Mouse (Mus musculus) erythroblast, adult 5-6 weeks (primary cell): ENCODE results near the gene Nuak2. TPM values are rescaled to one million over a fixed set of nuclear protein-coding genes. Genes with fewer than 3 reads are reported as not detected.

Experiments used
- ATAC-seq: replicated peaks from 2 replicates; pipeline ENCODE4 v1.8.0; 2016; ENCODE audit warnings: moderate number of reproducible peaks, mild to moderate bottlenecking, moderate TSS enrichment, inconsistent platforms; ENCODE audit not compliant: poor library complexity, low FRiP score, severe bottlenecking
- total RNA-seq, 2 experiments: library from RNA; stranded (forward) in 1 of 2; stranded (reverse) in 1 of 2; fragments of 150-400 nt in 1 of 2; fragments of 200-764, 138-1000 nt in 1 of 2; gene quantifications; 2 replicates each; pipeline versions ENCODE4 v1.2.3 to v1.2.4; 2015 to 2017; ENCODE audit warnings: low replicate concordance in 2 of 2

Gene Nuak2
- total RNA-seq, 2 experiments from 2014 or later: 3.7 to 4.4 TPM

DNA sequence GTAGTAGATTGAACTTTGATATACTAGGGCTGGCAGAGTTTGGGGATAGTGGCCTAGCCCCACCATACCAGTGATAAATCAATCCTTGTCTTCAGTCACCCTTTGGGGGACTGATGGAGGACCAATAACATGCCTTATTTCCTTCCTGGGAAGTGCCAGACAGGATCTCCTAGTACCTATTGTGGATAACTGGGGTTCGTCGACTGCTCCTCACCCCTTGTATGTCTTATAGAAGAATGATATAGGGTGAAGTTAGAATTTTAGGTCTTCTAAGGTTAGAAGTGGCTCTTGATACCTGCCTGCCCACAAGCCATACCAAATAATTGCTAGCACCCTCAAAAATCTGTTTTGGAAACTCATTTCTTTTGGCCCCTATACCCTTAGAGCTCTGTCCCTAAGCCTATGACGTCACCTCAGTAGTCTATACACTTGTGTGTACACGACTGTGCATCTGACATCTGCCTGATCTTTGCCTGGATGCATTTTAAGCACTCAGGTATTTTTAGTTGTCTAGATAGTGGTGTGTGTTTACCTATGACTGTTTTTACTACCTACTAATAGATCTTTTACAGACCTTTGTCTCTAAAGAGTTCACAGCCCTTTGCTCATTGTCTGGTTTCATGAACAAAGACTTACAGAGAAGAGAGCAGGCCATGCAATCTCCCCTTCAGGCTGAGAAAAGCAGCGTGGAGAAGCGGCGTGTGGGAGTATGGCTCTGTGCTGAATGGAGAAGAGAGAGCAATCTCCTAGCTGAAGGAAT, 6.1 kb downstream of the Nuak2 start:
- no peak for ATAC-seq

DNA sequence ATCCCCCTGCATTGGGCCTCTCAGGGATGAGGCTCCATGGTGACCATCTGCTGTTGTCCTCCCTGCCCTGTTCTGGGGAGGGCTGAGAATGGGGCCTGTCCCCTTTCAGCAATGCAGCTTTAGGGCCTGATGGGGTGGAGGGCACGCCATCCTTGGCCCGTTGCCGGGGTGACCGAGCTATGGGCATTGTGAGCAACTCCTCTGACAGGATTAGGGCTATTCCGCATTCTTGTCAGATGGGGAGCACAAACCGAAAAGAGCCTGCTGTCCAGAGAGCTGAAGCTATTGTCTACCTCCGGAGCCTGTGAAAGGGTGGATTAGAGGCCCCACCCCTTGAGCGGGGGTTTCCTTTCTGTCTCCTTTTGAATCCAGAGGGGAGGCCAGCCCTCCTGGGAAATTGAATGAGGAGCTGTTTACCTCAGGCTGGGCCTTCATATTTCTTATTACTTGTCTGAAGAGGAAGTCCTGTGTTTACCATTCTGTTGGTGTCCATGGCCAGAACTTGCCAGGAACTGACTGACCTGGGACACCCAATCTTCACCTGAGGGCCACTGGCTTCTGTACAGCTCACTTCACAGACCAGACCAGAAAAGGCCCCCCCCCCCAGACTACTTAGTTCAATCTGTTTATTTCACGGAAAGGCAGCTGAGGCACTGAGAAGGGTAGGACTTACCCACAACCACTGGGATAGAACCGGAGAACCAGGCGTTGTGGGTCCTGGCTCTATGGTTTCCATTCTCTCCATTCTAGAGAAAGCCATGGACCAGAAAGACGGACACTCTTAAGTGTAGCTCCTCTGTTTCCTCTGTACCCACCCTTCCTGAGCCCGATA, 7.0 kb downstream of the Nuak2 start:
- ATAC-seq: no peak

DNA sequence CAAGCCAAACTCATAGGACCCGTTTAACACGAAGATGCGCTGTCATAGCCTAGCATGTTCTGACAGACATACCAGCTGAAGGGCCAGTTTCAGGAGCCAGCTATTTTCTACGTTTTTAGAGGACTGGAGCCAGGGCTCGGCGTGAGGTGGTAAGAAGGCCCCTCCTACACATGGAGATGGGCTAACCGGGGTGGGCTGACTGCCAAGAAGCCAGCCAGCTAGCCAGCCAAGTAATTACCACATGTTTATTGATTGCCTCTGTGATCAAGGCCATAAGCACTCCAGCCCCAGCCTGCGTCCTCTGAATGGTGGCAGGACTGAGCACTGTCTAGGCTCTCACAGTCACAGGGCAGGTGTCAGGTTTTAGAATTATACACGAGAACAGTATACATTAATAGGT, 10.9 kb downstream of the Nuak2 start:
- ATAC-seq: no peak

DNA sequence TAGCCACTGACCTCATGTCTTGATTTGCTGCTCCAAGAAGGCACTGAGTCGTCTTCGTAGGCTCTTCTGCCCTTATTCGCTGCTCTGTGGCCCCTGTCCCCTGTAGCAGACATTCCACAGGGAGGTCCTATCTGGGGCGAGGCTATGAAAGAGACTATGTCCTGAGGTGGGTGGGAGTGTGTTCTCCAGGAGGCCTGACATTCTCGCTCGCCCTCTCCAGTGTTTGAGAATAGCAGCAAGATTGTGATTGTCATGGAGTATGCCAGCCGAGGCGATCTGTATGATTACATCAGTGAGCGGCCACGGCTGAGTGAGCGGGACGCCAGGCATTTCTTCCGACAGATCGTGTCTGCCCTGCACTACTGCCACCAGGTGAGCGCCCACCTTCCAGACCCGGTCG, 11.6 kb downstream of the Nuak2 start:
- ATAC-seq: no peak

DNA sequence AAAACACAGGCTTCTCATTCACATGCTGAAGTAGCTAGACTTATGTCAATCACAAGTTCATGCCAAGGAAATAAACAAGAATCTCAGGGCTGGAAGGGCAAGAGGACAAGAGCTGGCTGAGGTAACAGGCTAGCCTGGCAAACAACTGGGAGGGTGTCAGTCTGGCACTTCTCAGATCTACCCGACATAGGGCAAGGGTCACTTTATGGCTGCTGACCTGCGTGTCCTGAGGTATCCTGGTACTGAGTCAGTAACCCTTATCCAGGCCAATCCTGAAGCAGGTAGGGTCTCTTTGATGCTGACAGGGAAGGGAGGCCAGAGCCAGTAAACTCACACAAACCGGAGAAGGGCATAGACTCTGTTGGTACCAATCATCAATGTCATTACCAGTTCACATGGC, 12.6 kb downstream of the Nuak2 start:
- ATAC-seq: no peak

DNA sequence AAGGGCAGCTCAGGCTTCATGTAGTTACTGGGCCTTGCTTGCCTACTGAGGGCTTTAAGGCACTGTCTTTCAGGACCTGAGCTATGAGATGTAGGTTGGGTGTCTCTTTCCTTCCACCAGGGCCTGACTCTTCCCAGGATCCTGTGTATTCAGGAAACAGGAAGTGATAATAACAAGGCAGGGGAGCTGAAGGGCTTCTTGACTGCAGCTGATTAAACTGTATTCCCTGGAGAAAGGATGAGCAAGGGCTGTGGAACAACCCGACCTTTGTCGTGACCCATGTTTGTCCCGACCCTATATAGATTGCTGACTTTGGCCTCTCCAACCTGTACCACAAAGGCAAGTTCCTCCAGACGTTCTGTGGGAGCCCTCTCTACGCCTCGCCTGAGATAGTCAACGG, 13.7 kb downstream of the Nuak2 start:
- no peak for ATAC-seq

DNA sequence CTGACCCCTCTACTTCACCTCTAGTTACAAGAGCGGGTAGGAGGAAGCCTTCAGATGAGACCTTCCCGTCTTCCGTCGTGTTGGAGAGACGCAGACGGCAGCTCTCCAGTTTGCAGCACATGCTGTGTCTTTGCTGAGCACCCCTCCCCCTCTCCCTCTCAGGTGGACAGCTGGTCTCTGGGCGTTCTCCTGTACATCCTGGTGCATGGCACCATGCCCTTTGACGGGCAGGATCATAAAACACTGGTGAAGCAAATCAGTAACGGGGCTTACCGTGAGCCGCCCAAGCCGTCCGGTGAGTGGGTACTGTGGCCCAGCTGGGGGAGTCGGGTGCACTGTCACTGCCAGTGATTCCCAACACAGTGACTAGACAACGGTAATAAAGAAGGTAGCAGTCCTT, 14.5 kb downstream of the Nuak2 start:
- ATAC-seq: no peak

DNA sequence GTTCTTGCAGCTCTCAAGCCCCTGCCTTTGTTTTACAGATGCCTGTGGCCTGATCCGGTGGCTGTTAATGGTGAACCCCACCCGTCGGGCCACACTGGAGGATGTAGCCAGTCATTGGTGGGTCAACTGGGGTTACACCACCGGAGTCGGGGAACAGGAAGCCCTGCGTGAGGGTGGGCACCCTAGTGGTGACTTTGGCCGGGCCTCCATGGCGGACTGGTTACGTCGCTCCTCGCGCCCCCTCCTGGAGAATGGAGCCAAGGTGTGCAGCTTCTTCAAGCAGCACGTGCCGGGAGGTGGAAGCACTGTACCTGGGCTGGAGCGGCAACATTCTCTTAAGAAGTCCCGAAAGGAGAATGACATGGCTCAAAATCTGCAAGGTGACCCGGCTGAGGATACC, 15.4 kb downstream of the Nuak2 start:
- no peak for ATAC-seq

DNA sequence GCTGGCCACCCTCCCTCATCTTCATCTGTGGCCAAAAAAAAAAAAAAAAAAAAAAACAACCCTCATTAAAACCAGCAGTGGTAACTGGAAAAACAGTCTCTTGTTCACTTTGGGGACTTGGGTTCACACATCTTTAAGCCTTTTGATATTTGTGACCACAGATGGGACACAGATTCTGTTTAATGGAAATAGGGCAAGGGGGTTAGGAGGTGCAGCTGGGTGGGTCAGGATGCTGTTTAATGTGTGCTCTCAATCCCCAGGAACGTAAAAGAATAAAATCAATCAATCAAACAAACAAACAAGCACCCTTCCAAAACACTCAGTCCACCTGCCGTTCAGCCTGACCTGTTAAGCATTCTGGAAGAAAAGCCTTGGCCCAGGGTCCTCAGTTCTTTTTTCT, 17.3 kb downstream of the Nuak2 start:
- no peak for ATAC-seq

DNA sequence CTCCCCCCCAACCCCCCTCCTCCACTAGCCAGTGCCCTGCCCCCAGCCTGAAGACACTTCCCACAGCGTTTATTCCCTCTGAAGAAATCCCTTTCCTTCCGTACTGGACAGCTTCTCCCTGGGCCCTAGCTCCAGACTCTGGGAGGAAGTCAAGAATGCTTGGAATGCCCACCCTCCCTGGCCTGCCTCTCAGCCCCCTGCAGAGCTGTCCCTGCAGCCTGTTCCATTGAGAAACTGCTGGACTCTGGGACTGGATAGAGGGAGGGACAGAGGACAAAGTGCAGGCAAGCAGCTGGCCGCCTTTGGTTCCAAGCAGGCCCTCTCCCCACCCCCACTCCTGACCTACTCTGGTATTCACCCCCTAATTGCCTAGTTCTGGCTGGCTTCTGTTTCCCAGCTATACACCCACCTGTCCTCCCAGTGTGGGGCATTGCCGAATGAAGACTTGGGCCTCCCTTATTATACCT, 17.8 kb downstream of the Nuak2 start:
- 0 out of 2 replicates have a peak, but pooled peaks have one; percentile 2 for ATAC-seq

DNA sequence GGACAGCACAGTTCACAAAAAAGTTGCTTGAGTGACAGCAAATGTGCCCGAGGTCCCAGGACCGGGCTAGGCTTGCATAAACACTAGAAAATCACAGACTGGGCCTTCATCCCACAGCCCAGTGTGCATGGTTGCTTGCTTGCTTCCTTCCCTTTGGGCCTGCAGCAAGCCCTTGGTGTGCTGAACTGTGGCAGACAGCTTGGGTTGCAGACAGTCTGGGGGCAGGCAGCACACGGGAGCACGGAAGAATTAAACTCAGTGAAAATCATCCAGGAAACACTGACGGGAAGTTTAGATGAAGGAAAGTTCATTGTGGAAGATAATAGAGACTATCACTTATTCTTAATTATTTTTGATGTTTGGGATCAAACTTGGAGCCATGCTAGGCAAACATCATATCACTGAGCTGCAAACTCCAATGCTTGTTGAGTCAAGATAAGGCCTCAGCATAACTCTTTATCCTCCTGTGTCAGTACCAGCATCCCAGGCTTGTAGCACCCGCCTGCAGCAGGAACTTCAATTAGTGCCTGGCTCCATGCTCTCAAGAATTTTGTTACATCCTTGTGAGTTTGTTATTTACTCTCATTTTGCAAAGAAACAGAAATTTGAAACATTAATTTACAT, 18.4 kb downstream of the Nuak2 start:
- peak; percentile 81 for ATAC-seq

DNA sequence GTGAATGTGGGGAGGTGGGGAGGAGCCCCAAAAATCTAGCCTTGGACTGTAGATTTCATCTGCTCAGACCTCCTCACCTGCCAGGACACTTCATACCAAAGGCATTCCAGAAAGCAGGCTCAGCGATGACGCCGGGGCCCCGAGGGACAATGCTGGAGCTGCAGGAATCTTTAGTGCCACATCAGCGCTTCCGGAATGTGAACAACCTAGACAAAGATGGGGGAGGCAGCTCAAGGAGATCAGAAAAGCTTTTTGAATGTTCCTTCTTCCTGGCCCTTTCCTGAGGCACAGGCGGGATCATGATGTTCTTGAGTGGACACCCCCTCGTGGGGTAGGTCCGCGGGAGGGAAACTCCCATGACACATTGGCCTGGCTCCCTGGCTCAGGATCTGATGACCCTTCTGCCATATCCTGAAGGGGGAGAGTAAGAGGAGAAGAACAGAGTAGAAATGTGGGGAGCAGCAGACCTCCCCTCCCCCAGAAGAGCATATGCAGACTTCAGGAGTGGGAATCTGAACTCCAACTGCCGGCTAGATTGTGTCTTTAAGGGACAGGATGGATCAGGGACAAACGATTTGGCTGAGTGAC, 19.5 kb downstream of the Nuak2 start:
- ATAC-seq: no peak

DNA sequence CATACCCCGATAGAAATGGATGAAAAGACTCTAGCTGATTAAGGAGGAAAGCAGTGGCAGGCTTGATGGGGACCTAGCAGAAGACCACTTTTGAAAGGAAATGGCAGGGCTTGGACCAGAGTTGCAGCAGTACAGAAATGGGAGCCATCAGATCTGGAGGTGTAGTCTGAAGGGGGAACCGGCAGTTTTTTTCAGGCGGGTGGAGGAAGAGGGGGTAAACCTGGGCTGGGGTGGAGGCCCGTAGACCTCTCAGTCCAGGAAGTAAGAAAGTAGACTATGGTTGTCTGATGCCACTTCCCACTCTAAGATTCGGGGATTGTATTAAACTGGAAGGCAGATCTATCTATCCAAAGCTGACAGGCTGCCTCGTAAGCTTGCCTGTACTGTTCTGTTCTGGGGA, 21.0 kb downstream of the Nuak2 start:
- no peak for ATAC-seq

DNA sequence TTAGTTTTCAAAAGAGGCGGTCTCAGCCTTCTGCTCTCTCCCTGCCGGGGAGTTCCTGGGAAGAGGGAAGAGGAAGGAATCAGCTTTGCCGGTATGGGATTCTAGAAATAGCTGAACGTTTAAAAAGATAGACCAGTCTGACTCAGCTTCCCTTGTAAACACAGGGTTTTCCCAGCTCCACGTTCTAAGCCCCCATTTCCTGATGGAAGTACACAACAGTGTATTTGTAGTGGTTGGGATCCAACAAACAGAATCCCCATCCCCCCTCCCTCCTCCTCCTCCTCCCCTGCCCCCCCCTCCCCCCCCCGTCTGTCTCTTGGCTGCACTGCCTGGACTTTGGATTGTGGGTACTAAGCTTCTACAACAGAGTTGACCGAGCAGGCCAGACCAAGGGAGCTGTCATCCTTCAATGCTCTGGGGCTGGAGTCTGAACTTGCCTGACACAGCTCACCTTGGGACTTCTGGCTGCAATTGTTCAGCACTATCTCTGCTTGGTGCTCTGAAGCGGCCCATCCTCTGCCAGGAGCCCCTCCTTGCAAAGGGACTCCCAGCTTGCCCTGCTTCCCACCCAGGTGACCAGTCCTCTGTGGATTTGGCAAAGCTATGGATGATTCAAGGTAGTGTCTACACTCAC, 22.2 kb downstream of the Nuak2 start:
- no peak for ATAC-seq

DNA sequence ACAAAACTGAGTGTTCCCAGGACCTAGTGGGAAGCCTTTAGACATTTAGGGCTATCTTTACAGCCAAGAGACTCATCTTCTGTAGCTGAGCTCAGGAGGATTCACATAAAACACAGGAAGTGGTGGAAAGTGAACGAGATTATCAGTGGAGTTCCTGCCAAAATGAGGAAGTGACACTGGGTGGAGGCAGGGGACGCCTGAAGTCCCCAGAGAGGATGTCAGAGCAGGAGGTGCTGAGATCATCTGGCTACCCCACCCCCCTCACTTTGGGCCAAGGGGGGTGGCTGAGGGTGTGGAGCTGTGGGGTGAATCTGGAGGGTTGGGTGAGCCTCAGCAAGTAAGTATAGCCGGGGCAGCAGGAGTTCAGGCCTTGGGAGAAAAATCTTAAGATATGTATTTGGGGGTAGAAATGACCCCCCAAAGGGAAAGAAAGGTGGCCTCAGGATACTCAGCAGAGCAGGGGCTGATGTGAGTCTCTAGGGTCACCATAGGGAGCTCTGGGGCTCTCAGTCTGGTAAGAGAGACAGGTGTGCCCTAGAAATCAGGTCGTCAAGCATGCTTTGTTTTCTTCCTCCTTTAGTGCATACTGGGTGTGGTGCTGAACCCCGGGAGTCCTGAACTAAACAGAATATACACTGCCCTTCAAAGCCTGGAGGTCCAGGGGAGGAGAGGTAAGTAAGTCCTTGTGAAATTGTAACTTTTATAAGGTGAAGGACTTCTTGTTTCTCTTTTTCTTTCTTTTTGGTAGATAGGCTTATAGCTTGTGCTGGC, 26.0 kb downstream of the Nuak2 start:
- no peak for ATAC-seq

DNA sequence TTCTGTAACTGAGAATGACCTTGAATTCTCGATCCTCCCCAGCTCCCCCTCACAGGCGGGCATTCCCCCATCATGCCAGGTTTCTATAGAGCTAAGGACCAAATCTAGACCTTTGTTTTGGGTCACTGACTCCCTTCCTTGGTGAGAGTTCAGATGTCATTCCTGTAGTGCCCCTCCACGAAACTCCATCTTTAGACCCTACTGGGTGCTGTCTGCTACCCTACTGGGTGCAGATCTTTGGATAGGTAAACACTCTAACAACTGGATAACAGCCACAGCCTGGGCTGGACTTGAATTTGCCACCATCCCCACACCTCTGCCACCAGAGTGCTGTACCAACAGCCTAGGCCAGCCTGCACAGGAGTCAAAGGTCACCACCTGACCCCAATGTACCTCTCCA, 26.6 kb downstream of the Nuak2 start:
- no peak for ATAC-seq

DNA sequence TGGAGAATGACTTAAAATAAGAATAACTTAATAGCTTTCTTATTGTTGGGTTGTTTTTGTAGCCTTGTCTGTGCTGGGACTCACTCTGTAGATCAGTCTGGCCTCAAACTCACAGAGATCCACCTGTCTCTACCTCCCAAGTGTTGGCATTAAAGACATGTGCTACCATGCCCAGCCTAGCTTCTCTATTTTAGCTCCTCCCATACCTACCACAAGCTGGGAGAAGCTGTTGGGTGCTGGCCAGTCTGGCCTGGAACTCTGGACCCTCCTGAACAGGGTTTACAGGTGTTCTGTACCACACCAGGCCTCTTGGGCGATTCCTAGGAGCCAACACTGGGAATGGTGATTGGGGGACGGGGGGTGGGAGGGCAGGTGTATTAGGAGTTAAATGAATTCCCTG, 27.3 kb downstream of the Nuak2 start:
- ATAC-seq: no peak

DNA sequence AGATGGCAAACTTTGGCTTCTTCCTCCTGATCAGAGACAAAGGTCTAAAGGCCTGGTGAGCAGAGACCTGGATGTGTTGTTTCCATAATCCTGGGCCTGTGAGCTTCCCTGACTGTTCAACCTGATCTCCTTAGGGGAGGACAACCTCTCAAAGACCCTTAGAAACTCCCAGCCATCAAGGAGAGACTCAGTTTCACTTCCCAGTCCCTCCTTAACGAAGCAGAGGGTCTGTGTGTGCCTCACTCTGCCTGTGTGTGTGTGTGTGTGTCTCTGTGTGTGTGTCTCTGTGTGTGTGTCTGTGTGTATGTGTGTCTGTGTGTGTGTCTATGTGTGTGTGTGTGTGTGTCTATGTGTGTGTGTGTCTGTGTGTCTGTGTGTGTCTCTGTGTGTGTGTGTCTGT, 27.7 kb downstream of the Nuak2 start:
- ATAC-seq: no peak

DNA sequence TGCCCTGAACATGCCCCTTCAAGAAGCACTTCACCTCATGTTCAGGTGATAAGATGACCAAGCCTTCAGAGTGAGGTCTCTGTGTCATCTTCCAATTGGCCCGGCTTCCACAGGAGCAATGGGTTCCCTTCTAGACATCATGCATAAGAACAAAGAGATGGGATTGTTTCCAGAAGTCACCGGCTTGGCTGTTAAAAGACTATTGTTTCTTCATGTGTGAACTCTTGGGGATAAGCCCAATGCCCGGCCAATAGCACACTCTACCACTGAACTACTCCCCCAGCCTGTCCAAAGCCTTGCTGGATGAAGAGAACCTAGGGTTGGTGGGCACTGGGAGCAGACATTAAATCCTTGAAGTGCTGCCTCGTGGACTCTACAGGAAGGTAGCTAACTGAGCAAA, 29.6 kb downstream of the Nuak2 start:
- no peak for ATAC-seq
